Mouse (Mus musculus) intestine, embryonic 14.5 days (tissue): Measurements from ENCODE around the gene Arhgap35. TPM values are rescaled to one million over a fixed set of nuclear protein-coding genes. Genes with fewer than 3 reads are reported as not detected.

ENCODE experiments used
- ATAC-seq: fragments of 200-750 bp; cut with Nextera tagmentation; replicated peaks from 2 replicates; pipeline ENCODE4 v1.8.0; 2017; ENCODE audit warnings: low read depth, moderate number of reproducible peaks, moderate TSS enrichment, moderate library complexity; ENCODE audit not compliant: low FRiP score, low TSS enrichment
- DNase-seq: peaks from one replicate; pipeline ENCODE4 v3.0.0-alpha.2; 2018; ENCODE audit warnings: low spot score
- H3K27ac ChIP-seq: fragments of 300-500 bp; sonication (generic); 2 replicates; pipeline ENCODE4 v1.5.1; 2014; ENCODE audit warnings: low read depth, mild to moderate bottlenecking, control low read depth
- H3K27me3 ChIP-seq: fragments of 300-500 bp; sonication (generic); replicated peaks from 2 replicates; pipeline ENCODE4 v1.6.1; 2014; ENCODE audit warnings: low read length, control low read depth; ENCODE audit not compliant: control insufficient read depth, insufficient read depth
- H3K36me3 ChIP-seq: fragments of 300-500 bp; sonication (generic); 2 replicates; pipeline ENCODE4 v1.6.1; 2014; ENCODE audit warnings: low read length, control low read depth; ENCODE audit not compliant: control insufficient read depth, insufficient read depth
- H3K4me1 ChIP-seq: fragments of 300-500 bp; sonication (generic); replicated peaks from 2 replicates; pipeline ENCODE4 v1.6.1; 2014; ENCODE audit warnings: low read length, control low read depth, mixed read lengths; ENCODE audit not compliant: control insufficient read depth, insufficient read depth
- H3K4me2 ChIP-seq: fragments of 300-500 bp; sonication (generic); 2 replicates; pipeline ENCODE4 v1.6.1; 2014; ENCODE audit warnings: low read length
- H3K4me3 ChIP-seq: fragments of 300-500 bp; sonication (generic); 2 replicates; pipeline ENCODE4 v1.5.1; 2014; ENCODE audit warnings: low read depth, low read length, control low read depth, mixed read lengths
- H3K9ac ChIP-seq: fragments of 300-500 bp; sonication (generic); 2 replicates; pipeline ENCODE4 v1.6.1; 2014; ENCODE audit warnings: mild to moderate bottlenecking, low read length
- H3K9me3 ChIP-seq: fragments of 300-500 bp; sonication (generic); 2 replicates; pipeline ENCODE4 v1.6.1; 2016; ENCODE audit warnings: low read length, control low read depth; ENCODE audit not compliant: control insufficient read depth
- WGBS: fragments of 180-500 bp; shearing (Covaris S2); extraction: QIAGEN DNeasy Blood & Tissue Kit; methylation state at CpG from one replicate; pipeline ENCODE4 v1.1.7; 2014; 5-methylcytosine and 5-hydroxymethylcytosine counted together
- polyA plus RNA-seq: library from polyadenylated mRNA; unstranded; fragments of >200 nt; fragmentation: Nextera tagmentation; extraction: Ambion mirVana; gene quantifications from 2 replicates; pipeline ENCODE4 v1.2.1, GENCODE M21; 2014

Gene Arhgap35
- polyA plus RNA-seq, 1 experiment from 2014 or later = 18.5 TPM

DNA sequence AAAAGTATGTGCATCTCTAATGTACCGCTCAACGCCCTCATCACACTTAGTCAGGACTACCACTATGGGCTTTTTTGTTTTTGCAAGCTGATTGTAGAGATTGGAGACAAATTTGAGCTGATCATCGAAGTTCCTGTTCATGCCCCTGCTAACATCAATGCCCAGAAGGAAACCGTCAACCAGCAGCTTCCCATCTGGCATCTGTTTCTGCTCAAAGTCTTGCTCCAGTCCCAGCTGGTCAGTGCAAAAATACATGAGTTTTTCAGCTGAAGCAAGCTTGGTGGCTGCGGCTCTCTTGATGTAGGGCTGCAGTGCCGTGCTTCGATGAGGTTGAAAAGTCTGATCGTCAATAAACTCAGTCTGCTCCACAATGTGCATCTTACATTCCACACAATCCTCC, 50.3 kb downstream of the Arhgap35 start:
- DNase-seq = no peak
- H3K9ac ChIP-seq = no peak overlapping the region
- H3K36me3 ChIP-seq = peaks cover 53% of the 10 kb centered on the region
- no peak overlapping the region for H3K4me3 ChIP-seq
- ATAC-seq = no peak
- WGBS = 88% methylated on average over 8 of the region's 8 CpGs
- no peak overlapping the region for H3K27ac ChIP-seq
- H3K9me3 ChIP-seq = no peaks in the 10 kb centered on the region
- H3K4me1 ChIP-seq = no peaks in the 10 kb centered on the region
- no peak overlapping the region for H3K4me2 ChIP-seq
- no peaks in the 10 kb centered on the region for H3K27me3 ChIP-seq

GRCm38 (mm10) chr7:16557783-16558538, 56.8 kb downstream of the Arhgap35 start:
- Histone ChIP-seq H3K27me3 (no peaks in the 10 kb centered on the region), H3K4me1 (peaks cover 3% of the 10 kb centered on the region; the same call in 1 of the 2 replicates), H3K4me3 (no peak overlapping the region), H3K9me3 (no peaks in the 10 kb centered on the region), H3K27ac (no peak overlapping the region), H3K4me2 (no peak overlapping the region), H3K9ac (no peak overlapping the region), H3K36me3 (peaks cover 43% of the 10 kb centered on the region)
- 78% methylated on average over 9 of the region's 9 CpGs for WGBS
- DNase-seq (no peak), ATAC-seq (no peak)

GRCm38 (mm10) chr7:16557251-16557650, 57.5 kb downstream of the Arhgap35 start:
- Histone ChIP-seq H3K27ac (no peak overlapping the region), H3K4me3 (no peak overlapping the region), H3K4me2 (no peak overlapping the region), H3K4me1 (peaks cover 3% of the 10 kb centered on the region; the same call in 1 of the 2 replicates), H3K36me3 (peaks cover 36% of the 10 kb centered on the region), H3K9ac (no peak overlapping the region), H3K27me3 (no peaks in the 10 kb centered on the region), H3K9me3 (no peaks in the 10 kb centered on the region)
- DNase-seq (no peak), ATAC-seq (no peak)
- 76% methylated on average over 4 of the region's 4 CpGs for WGBS

DNA sequence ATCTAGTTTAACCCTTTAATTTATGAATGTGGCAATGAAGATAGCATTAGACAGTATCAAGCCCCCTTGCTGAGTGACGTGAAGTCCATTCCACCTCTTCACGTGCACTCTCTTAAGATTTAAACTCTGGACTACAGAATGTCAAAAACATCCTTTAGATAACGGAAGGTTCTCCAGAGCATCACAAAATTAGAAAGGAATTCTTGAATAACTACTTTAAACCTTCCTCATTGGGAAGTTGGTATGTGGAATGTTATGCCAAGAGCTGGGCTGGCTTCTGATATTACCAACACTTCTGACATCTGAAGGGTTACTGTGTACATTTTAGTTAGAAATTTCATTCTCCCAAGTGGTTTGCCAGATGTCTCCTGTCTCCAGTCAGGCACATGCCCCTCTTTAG, 60.6 kb downstream of the Arhgap35 start:
- H3K4me3 ChIP-seq = no peak overlapping the region
- no peaks in the 10 kb centered on the region for H3K9me3 ChIP-seq
- H3K9ac ChIP-seq = no peak overlapping the region
- DNase-seq (no peak), ATAC-seq (no peak)
- no peaks in the 10 kb centered on the region for H3K27me3 ChIP-seq
- H3K4me2 ChIP-seq = no peak overlapping the region
- 63% methylated on average over 3 of the region's 3 CpGs for WGBS
- H3K4me1 ChIP-seq = peaks cover 3% of the 10 kb centered on the region; the same call in 1 of the 2 replicates
- H3K27ac ChIP-seq = no peak overlapping the region
- peaks cover 19% of the 10 kb centered on the region; the same call in 1 of the 2 replicates for H3K36me3 ChIP-seq

GRCm38 (mm10) chr7:16551581-16551980, 63.2 kb downstream of the Arhgap35 start:
- ATAC-seq (no peak), DNase-seq (no peak)
- Histone ChIP-seq H3K36me3 (peaks cover 22% of the 10 kb centered on the region), H3K4me3 (no peak overlapping the region), H3K4me1 (peaks cover 3% of the 10 kb centered on the region; the same call in 1 of the 2 replicates), H3K9ac (no peak overlapping the region), H3K27me3 (no peaks in the 10 kb centered on the region), H3K4me2 (no peak overlapping the region), H3K9me3 (no peaks in the 10 kb centered on the region), H3K27ac (no peak overlapping the region)
- 77% methylated on average over 1 of the region's 1 CpGs for WGBS

DNA sequence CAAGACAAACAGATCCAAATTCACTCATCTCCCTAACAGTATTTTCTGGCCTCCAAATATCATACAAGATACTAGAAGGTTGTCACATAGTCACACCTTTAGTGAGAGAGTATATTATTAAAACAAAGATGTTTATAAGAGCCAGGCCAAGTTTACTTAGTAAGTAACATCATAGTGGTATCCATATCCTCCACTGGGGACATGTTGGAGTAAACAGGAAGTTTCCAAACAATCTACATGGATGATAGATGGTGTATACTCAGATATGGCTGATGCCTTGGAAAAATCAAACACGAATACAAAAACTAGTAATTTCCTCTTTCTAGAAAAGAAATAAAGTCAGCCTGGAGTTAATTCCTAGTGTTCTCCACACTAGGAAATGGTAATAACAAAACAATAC, 65.5 kb downstream of the Arhgap35 start:
- Histone ChIP-seq H3K36me3 (peaks cover 39% of the 10 kb centered on the region), H3K27ac (no peak overlapping the region), H3K9me3 (no peaks in the 10 kb centered on the region), H3K9ac (no peak overlapping the region), H3K27me3 (no peaks in the 10 kb centered on the region), H3K4me3 (no peak overlapping the region), H3K4me1 (no peaks in the 10 kb centered on the region), H3K4me2 (no peak overlapping the region)
- WGBS = 79% methylated on average over 1 of the region's 1 CpGs
- no peak for DNase-seq
- ATAC-seq = no peak

- H3K9me3 ChIP-seq = no peaks in the 10 kb centered on the region
- no peak overlapping the region for H3K27ac ChIP-seq
- H3K4me1 ChIP-seq = no peaks in the 10 kb centered on the region
- no peak for DNase-seq
- WGBS = 67% methylated on average over 8 of the region's 8 CpGs
- H3K36me3 ChIP-seq = peaks cover 50% of the 10 kb centered on the region
- no peak overlapping the region for H3K4me3 ChIP-seq
- H3K27me3 ChIP-seq = no peaks in the 10 kb centered on the region
- no peak overlapping the region for H3K4me2 ChIP-seq
- no peak overlapping the region for H3K9ac ChIP-seq
- no peak for ATAC-seq
These were observed 70.0 kb downstream of the Arhgap35 start for GRCm38 (mm10) chr7:16544770-16545169.

GRCm38 (mm10) chr7:16537220-16537903, 77.4 kb downstream of the Arhgap35 start:
- no peaks in the 10 kb centered on the region for H3K27me3 ChIP-seq
- peaks cover 44% of the 10 kb centered on the region for H3K36me3 ChIP-seq
- H3K9ac ChIP-seq = no peak overlapping the region
- DNase-seq (no peak), ATAC-seq (no peak)
- no peaks in the 10 kb centered on the region for H3K4me1 ChIP-seq
- H3K4me2 ChIP-seq = no peak overlapping the region
- no peak overlapping the region for H3K27ac ChIP-seq
- H3K4me3 ChIP-seq = no peak overlapping the region
- H3K9me3 ChIP-seq = no peaks in the 10 kb centered on the region
- 77% methylated on average over 5 of the region's 5 CpGs for WGBS
